Mouse (Mus musculus) A20 (cell line): Measurements from ENCODE around the gene Echdc3.

Experiments
- DNase-seq: peaks from one replicate; pipeline ENCODE4 v3.0.0-alpha.2; 2011; ENCODE audit warnings: low read depth, low spot score

Echdc3 gene

GRCm38 (mm10) chr2:6212724-6213511, at the start of gene Echdc3:
TSS of gene Echdc3 (minus strand) at chr2:6213033.
- DNase-seq: no peak

DNA sequence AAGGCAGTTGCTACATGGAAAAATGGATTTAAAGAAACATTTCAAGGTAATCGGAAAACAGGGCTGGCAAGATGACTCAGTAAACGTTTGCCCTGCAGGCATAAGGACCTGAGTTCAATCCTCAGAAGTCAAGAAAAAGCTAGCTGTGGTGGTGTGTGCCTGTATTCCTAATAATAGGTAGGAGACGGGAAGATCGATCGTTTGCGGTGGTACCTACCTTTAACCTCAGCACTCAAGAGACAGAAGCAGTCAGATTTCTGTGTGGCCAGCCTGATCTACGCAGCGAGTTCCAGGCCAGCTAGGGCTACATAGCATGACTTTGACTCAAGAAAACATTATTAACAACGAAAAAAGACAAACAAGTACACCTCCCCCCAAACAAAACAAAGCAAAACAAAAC, 48.9 kb upstream of the Echdc3 start:
- no peak for DNase-seq

DNA sequence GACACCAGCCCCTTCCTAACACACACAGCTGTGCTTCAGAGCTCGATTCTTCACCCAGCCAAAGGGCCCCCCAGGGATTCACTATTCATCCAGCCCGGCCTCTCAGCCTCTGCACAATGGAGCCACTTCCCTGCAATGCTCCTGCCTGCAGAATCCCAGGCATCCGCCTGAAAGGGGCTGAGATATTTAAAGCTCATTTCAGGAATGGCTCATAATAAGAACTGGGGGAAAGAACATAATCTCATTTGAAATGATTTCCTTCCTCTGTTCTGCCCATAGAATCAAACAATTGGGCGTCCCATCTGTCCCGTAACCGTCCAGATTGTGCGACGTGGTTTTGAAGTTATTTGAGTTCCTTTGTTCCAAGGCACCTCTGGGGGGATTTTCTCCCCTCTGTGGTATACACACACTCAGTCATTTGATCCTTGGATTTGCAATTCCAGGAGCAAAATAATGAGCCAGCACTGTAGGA, 48.4 kb upstream of the Echdc3 start:
- no peak for DNase-seq

- DNase-seq: no peak
Observed at GRCm38 (mm10) chr2:6260661-6261060, 47.8 kb upstream of the Echdc3 start.

GRCm38 (mm10) chr2:6259182-6259581, 46.3 kb upstream of the Echdc3 start:
- DNase-seq: peak; percentile 60

GRCm38 (mm10) chr2:6258026-6258425, 45.2 kb upstream of the Echdc3 start:
- DNase-seq: peak; percentile 16

DNA sequence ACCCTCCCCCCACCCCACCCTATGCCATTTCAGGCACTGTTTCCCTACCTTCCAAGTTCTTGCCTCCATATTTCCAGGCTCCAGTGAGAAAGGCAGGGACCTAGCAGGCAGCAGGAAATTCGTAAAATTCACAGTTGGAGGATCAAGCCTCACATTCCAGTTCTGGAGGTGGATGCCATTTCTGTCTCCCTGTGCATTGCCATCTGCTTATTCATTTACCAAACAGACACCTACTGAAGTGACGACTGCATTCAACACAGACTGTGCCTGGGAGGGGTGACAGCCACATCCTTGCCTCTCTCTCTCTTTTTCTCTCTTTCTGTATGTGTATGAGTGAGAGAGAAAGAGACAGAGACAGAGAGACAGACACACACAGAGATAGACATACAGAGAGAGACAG, 44.3 kb upstream of the Echdc3 start:
- DNase-seq: no peak

- peak; percentile 90 for DNase-seq
Observed at GRCm38 (mm10) chr2:6255989-6256841, 43.4 kb upstream of the Echdc3 start.

GRCm38 (mm10) chr2:6255402-6255988, 42.7 kb upstream of the Echdc3 start:
- DNase-seq: peak; percentile 71

DNA sequence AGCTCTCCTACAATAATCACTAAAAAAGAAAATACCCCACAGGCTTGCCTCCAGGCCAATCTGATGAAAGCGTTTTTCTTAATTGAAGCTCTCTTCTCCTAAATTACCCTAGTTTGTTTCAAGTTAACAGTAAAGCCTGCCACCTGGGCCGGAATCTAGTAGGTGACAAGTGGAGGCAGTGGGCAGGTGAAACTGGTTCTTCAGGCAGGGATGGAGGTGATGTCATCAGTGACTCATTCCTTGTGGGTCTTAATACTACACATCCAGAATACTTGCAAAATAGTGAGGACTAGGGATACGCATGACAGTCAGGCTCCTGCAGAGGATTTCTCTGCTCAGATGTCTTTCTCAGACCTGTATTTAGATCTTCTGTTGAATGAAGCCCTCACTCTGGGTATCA, 39.7 kb upstream of the Echdc3 start:
- DNase-seq: no peak

GRCm38 (mm10) chr2:6251076-6251496, 38.3 kb upstream of the Echdc3 start:
- peak; percentile 36 for DNase-seq

DNA sequence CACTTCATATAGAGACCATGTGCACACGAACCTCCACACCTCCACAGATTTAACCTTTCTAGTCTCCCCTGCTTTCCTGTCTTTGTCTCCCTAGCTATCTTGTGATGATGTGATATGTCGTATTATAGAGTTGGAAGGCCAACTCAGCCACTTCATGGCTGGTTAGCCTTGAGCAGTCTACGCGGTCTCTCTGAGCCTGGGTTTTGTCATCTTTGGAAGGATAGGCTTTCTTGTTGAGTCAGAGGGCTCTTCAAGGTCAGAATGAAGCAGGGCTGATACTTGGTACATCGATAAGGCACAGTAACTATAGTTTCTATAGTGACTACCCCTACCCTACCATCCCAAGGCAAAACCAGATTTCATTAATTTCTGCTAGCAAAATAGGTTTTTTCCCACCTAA, 28.6 kb upstream of the Echdc3 start:
- DNase-seq: no peak

DNA sequence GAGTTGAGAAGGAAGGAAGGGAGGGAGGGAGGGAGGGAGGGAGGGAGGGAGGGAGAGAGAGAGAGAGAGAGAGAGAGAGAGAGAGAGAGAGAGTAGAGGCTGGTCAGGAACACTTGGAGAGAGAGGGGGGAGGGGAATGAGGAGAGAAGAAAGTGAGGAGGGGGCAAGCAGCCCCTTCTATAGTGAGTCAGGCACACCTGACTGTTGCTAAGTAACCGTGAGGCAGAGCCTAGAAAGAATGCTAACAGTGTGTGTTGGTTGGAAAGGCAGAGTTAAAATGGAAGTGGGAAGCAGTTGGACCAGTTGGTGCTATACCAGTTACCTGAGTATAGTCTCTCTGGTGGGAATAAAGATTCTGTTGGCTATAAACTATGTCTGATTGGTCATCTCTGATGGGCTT, 27.2 kb upstream of the Echdc3 start:
- no peak for DNase-seq

GRCm38 (mm10) chr2:6239333-6239732, 26.5 kb upstream of the Echdc3 start:
- no peak for DNase-seq

DNA sequence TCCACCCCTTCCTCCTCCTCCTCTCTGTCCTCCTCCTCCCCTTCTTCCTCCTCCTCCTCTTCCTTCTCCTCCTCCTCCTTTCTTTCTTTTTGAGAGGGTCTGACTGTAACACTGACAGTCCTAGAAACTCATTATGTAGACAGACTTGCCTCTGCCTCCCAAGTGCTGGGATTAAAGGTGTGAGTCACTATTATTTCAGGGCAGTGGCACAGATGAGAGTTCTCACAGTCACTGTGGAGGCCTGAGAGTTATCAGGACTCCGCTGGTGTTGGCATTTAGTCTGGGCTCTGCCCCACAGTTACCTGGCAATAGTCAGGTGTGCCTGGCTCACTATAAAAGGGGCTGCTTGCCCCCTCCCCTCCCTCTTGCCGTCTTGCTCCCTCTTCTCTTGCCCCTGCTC, 25.8 kb upstream of the Echdc3 start:
- no peak for DNase-seq

GRCm38 (mm10) chr2:6238244-6238643, 25.4 kb upstream of the Echdc3 start:
- DNase-seq: no peak

DNA sequence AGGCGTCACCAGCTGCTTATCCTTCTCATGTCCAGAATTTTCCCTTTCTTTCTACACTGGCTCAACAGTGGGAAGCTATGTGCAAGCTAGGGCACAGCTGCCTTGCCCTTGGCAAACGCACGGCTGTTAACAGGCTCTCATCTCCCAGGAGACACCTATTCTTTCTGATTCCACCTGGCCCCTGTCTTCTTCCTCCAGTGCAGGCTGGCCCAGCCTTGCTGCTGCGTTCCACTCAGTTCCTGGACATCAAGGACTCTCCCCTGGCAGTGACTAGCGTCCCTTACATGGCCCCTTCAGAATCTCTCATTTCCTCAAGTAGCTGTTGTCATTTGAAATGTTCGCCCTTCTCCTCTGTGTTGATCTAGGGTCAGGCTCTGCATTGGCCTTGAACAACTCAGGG, 20.5 kb upstream of the Echdc3 start:
- DNase-seq: no peak

- no peak for DNase-seq
Observed at GRCm38 (mm10) chr2:6232755-6233154, 19.9 kb upstream of the Echdc3 start.

DNA sequence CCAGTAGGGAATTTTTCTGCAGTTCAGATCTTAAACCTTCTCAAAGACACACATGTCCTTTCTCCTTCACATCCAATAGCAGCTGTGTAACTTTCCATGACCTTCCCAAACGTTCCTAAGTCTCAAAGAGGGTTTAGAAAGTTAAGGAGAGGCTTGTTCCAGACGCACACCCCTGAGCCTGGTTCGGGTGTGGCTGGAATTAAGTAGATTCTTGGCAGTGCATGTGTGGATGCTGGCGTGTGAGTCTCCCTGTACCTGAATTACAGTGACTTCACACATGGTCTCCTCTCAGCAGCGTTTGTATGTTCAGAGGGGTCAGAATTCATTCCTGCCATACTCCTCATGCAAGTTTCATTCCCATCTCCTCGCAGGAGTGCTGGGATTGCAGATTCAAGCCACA, 18.0 kb upstream of the Echdc3 start:
- no peak for DNase-seq

DNA sequence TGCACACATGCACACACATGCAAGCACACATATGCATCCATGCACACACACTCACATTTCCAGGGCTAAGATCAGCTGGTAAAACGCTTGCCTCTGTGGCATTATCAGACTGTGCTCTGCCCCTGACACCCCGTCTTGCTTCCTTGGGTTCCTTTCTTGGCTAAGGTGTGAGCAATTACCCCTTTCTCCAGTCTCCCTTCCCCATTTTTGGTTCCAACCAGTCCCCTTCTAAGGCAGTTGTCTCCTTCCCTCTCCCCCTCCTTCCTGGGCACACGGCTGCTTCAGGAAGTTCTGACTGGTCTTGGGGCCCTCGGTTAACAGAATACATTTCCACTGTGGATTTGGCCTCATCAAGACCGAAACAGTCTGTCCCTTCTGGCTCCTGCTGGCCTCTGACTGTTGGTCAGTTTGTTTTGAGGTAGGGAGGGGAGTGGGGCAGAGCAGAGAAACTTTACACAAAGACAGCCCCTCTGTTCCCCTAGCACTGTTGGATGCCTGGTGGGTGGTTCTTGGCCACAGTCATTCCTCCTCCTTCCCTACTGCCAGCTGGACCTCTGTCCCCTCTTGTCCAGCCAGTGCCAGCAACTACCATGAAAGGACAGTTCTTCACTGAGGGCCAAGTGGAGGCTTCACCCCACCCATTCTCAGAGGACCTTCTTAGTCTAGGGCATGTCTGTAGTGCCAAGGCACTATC, 16.9 kb upstream of the Echdc3 start:
- DNase-seq: no peak

- DNase-seq: no peak
Observed at GRCm38 (mm10) chr2:6227059-6227445, 14.2 kb upstream of the Echdc3 start.
